Mouse (Mus musculus) heart, embryonic 14.5 days (tissue): ENCODE data around the gene Sf3b5. TPM values are rescaled to one million over a fixed set of nuclear protein-coding genes. Genes with fewer than 3 reads are reported as not detected.

ENCODE experiments used
- polyA plus RNA-seq: library from polyadenylated mRNA; unstranded; fragments of >200 nt; fragmentation: Nextera tagmentation; extraction: Ambion mirVana; gene quantifications from 2 replicates; pipeline ENCODE4 v1.2.1, GENCODE M21; 2014

The Sf3b5 gene
- polyA plus RNA-seq, 1 experiment from 2014 or later = 32.8 TPM

Other genes with a start within 250 kb of the Sf3b5 start
- 65.3 and 67.0 TPM in 2 replicates for gene Utrn, start 136.0 kb upstream of the Sf3b5 start, polyA plus RNA-seq
- 6.6 and 7.6 TPM in 2 replicates for gene Stx11, start 41.0 kb upstream of the Sf3b5 start, polyA plus RNA-seq
- gene Plagl1, start 55.2 kb downstream of the Sf3b5 start, polyA plus RNA-seq = 279 and 282 TPM in 2 replicates
- not detected in 2 replicates for gene Zc2hc1b, start 172.7 kb downstream of the Sf3b5 start, polyA plus RNA-seq
- 46.8 and 48.8 TPM in 2 replicates for gene Ltv1, start 187.8 kb downstream of the Sf3b5 start, polyA plus RNA-seq